Mouse (Mus musculus) heart, adult 9 months (tissue): Measurements from ENCODE around the gene Atp5g3.
"Not testable (repeated sequence)": the region's sequence is repeated elsewhere in the genome, so short reads cannot be mapped to it uniquely, and the experiment has no call there.

Experiments used
- DNase-seq, 2 experiments: peaks; one replicate each; pipeline ENCODE4 v3.0.0; 2022; ENCODE audit warnings: low spot score in 2 of 2

Atp5g3 gene

GRCm38 (mm10) chr2:73911175-73911700 lies at the start of gene Atp5g3:
Atp5g3 (minus strand) TSS chr2:73911326.
- peak; percentile 93 to 94 for DNase-seq

DNA sequence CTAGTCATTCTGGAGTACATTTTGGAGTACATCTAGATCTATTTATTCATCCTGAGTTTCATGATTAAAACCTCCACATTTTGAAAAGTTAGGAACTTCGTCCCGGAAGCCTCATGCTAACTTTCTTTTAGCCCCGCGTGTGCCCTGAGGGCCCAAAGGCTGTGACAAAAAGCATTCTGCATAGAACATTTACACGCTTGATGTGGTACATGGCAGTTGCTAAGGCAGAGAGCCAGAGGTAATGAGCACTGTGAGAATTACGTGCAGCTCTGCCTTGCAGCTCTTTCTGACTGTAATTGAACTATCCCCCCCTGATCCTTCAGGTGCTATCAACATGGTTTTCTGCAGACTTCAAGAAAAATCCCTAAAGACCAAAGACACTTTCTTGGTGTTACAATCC lies 47.2 kb upstream of the Atp5g3 start:
- DNase-seq: no peak

GRCm38 (mm10) chr2:73953612-73954011 lies 42.5 kb upstream of the Atp5g3 start:
- DNase-seq: no peak

GRCm38 (mm10) chr2:73952597-73953219 lies 41.6 kb upstream of the Atp5g3 start:
- no peak for DNase-seq

- no peak for DNase-seq
Observed at GRCm38 (mm10) chr2:73947360-73947759, 36.2 kb upstream of the Atp5g3 start.

DNA sequence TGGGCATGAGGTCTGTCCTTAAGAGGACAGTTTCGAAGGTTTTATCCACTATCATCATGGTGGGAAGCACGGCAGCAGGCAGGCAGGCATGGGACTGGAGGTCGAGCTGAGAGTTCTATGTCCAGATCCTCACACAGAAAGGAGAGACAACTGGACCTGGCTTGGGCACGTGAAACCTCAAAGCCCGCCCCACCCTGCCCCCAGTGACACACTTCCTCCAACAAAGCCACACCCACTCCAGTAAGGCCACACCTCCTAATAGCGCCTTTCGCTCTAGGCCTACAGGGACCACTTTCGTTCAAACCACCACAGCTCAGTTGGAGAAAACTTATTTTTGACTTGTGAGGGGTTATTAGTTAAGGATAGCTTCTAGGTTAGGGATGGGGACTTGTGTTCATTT lies 32.6 kb upstream of the Atp5g3 start:
- no peak for DNase-seq

DNA sequence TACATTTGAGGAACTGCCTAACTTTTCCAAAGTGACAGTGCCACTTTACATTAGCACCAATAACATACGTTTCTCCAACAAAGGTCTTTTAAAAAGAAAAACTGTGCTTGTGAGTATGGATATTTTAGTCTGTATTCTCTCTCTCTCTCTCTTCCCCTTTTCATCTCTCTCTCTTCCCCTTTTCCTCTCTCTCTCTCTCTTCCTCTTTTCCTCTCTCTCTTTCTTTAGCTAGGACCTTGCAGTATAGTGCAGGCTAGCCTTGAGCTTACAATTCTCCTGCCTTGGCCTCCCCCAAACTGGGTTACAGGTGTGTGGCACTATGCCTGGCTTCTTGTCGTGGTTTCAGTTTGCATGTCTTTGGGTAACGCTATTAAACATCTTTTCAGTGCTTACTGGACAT lies 31.7 kb upstream of the Atp5g3 start:
- DNase-seq: no peak

DNA sequence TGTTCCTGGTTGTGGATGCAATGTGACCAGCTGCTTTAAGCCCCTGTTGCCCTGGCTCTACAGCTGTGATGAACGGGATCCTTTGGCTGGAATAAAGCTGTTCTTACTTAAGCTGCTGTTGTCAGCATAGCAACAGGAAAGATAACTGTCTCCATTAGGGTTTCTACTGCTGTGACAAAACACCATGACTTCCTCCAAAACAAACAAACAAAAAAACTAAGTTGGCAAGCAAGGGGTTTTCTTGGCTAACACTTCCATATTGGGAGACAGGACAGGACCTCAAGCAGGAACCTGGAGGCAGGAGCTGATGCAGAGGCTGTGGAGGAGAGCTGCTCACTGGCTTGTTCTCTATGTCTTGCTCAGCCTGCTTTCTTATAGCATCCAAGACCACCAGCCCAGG lies 30.2 kb upstream of the Atp5g3 start:
- no peak for DNase-seq

DNA sequence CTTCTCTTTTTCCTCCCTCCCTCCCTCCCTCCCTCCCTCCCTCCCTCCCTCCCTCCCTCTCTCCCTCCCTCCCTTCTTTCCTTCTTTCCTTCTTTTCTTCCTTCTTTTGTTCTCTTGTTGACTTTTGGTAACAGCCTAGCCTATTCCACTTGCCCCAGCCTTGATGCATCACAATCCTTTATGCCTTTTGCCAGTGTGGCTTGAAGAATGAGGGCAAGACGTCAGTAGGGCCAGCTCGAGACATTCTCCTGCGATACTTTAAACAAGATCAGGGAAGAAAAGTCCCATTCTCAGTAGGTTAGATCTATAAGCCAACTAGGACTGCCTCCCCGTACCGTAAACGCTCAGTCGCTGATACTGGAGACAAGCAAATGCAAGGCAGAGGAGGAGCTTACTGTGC lies 29.3 kb upstream of the Atp5g3 start:
- no peak for DNase-seq

- no peak for DNase-seq
Observed at GRCm38 (mm10) chr2:73938896-73939295, 27.8 kb upstream of the Atp5g3 start.

- no peak for DNase-seq
Observed at GRCm38 (mm10) chr2:73932676-73933313, 21.7 kb upstream of the Atp5g3 start.

DNA sequence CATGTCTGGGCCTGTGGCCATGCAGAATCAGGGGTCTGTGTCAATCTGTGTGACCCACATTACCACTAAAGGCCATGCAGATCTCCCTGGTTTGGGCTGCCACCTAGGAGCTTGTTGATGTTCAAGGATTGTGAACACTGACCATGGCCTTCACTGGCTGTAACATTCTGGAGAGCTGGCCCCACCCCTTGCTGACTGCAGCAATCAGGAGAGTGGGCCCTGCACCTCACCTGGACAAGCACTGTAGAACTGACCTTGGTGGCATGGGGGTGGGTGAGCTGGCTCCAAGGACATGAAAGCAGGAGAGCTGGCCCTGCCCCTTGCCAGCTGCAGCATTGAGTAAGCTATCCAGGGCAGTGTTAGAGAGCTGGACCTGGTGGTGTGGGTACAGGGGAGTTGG lies 16.6 kb upstream of the Atp5g3 start:
- DNase-seq: no peak

DNA sequence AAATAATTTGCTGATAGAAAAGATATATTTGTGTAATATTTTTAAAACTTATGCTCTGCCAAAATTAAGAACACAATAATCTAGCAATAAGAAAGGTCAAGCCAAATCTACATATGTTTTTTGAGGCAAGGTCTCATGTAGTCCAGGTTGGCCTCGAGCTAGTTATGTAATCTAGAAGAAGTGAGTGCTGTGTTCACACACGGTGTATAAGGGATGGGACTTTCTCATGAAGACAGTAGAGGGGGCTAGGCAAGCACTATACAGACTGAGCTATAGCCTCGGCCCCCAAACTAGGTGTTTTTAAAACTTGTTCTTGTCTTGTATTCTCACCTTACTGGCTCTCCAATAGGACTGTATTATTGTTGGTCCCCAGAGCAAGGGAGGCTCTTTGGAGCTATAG lies 14.4 kb upstream of the Atp5g3 start:
- DNase-seq: no peak

- DNase-seq: no peak
Observed at GRCm38 (mm10) chr2:73925089-73925488, 14.0 kb upstream of the Atp5g3 start.

GRCm38 (mm10) chr2:73919642-73920041 lies 8.5 kb upstream of the Atp5g3 start:
- peak in 1 of 2 experiments; percentile 6 for DNase-seq

DNA sequence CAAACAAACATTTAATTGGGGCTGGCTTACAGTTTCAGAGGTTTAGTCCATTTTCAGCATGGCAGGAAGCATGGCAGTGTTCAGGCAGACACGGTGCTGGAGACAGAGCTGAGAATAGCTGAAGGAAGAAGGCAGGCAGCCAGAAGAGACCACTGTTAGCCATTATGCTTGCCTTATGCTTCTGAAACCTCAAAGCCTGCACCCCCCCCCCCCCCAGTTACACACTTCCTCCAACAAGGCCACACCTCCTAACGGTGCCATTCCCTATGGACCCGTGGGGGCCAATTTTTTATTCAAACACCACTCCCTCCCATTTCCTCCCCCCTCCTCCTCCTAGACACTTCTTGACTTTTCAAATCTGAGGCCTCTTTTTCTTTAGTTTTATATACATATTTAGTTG lies 1.1 kb upstream of the Atp5g3 start:
- DNase-seq: peak in 1 of 2 experiments; percentile 14

DNA sequence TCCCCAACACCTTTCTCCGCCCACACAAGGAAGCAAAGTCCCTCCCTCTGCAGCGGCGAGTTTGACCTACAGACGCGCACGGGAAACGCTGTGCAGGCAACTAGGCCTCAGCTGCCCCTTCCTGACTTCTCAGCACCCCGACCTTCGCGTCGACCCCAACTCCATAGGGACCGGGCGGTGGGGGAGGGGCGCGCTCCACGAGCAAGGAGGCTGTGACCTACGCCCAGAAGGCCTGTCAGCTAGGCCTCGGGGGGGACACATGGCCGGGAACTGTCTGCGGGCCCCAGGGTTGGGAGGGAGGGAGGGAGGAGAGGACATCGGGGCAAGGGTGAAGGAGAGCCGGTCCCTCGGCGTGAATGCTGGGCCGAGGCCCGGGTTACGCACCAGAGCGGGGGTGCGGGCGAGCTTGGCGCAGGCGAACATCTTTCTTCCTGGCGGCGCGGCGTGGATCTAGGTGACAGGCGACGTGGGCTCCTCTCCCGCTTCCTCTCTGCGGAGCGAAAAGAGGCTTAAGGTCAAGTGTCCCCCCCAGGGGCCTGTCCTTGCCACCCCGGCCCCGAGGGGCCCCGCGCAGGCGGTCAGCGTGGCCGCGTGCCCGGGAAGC lies 453 bp downstream of the Atp5g3 start:
- peak; percentile 42 to 43 for DNase-seq

DNA sequence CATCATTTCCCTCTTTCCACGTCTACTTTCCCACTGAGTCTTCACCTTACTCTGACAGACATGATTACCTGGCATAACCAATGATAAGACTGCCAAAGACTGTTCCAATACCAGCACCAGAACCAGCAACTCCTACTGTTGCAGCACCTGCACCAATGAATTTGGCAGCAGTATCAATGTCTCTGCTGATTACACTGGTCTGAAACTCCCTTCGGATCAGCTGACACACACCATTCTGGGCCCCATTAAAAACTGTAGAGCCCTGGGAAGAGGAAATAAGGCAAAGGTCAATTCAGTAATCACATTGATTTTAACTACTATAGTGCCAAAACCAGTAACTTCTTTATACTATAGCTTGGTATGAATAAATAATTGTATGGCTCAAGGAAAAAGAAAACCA lies 2.0 kb downstream of the Atp5g3 start:
- no peak for DNase-seq

DNA sequence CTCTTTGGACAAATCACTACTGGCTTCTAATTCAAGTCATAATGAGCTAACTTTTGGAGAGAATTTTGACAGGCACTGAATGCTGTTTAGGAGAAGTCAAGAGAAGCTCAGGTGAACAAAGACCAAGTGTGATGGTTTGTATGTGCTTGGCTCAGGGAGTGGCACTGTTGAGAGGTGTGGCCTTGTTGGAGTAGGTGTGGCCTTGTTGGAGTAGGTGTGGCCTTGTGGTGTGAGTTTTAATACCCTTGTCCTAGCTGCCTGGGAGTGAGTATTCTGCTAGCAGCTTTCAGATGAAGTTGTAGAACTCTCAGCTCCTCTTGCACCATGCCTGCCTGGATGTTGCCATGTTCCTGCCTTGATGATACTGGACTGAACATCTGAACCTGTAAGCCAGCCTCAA lies 6.4 kb downstream of the Atp5g3 start:
- DNase-seq: not testable (repeated sequence)

- DNase-seq: no peak
Observed at GRCm38 (mm10) chr2:73903536-73903935, 7.6 kb downstream of the Atp5g3 start.

DNA sequence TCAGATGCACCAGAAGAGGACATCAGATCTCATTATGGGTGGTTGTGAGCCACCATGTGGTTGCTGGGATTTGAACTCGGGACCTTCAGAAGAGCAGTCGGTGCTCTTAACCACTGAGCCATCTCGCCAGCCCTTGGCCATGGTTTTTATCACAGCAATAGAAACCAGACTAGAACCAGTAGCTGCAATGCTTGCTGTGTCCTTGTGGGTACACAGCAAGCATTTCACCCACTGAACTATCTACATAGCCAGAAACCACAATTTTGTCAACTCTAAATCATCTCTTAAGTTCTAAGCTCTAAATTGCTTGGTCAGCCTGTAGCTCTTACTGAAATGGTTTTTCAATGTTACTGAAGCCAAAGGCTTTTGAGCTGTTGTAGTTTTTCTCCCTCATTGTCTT lies 8.8 kb downstream of the Atp5g3 start:
- not testable (repeated sequence) for DNase-seq

GRCm38 (mm10) chr2:73901169-73901568 lies 10.0 kb downstream of the Atp5g3 start:
- DNase-seq: no peak

DNA sequence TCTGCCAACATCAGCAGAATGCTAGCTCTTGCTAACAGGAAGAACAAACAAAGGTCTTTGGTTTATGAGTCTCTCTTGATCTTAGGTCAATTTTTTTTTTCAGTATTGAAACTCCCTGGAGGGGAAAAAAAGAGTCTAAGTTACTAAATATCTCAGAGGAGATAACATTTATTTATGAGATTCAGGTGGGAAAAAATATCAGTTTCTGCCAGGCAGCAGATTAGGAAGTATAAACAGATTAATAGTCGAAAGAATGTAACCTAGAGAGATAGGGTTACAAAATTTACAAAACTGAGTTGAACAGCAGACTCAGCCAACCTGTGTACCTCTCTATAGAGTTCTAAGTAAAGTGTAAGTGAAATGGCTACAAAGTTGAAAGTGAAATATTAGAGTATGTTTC lies 10.8 kb downstream of the Atp5g3 start:
- DNase-seq: no peak
